Mouse (Mus musculus): ENCODE measurements around the gene Skp2. TPM values are rescaled to one million over a fixed set of nuclear protein-coding genes. Genes with fewer than 3 reads are reported as not detected.

Gene Skp2
- polyA plus RNA-seq, 1 experiment from 2014 or later: 59.5 TPM

- WGBS: 81% methylated on average over 6 of the region's 6 CpGs
- peaks cover 16% of the 10 kb centered on the region for H3K36me3 ChIP-seq
- no peak overlapping the region for H3K4me2 ChIP-seq (replicated peaks)
- ATAC-seq: no peak
- H3K27ac ChIP-seq: no peak overlapping the region
- H3K4me3 ChIP-seq (replicated peaks): no peak overlapping the region
- H3K4me1 ChIP-seq (replicated peaks): 0 out of 2 replicates have a peak, but pooled peaks cover 2% of the 10 kb centered on the region
- H3K9me3 ChIP-seq: no peaks in the 10 kb centered on the region
- no peak overlapping the region for H3K9ac ChIP-seq
- no peaks in the 10 kb centered on the region for H3K27me3 ChIP-seq (replicated peaks)
Measured at GRCm38 (mm10) chr15:9110526-9111347, 44.5 kb downstream of the Skp2 start.

DNA sequence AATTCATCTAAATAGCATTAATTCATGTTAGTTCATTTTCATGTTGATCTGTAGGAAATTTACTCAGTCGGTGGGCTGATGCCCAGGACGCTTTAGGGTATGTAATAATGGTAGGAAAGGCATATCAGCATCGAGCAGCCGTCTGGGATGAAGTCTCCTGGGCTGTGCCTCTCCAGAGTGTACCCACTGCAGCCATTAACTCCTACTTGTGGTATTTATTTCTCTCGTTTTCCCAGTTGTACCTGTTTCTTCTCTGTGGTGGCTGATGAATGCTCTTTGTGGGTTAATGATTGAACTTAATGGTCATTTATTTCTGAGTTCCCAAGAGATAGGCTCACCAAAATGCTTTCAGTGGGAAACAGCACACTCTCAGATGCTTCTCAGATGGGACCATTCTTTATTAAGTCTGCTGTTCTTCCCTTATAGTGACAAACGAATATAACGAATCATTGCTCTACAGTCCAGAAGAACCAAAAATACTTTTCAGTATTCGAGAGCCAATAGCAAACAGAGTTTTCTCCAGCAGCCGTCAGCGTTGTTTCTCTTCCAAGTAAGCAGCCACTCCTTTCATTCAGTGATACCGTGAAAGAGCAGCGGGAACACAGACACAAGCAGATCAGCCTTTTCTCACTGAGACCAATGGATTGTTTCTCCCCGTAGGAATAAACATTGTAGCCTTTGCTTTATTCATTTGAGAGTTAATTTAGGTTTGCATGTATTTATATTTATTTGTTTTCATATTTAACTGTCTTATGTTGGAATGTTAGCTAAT, 48.7 kb downstream of the Skp2 start:
- Histone ChIP-seq H3K27me3 (replicated peaks) (no peaks in the 10 kb centered on the region), H3K9me3 (no peaks in the 10 kb centered on the region), H3K4me1 (replicated peaks) (no peaks in the 10 kb centered on the region), H3K4me3 (replicated peaks) (no peak overlapping the region), H3K4me2 (replicated peaks) (no peak overlapping the region), H3K9ac (no peak overlapping the region), H3K36me3 (peaks cover 18% of the 10 kb centered on the region), H3K27ac (no peak overlapping the region)
- 59% methylated on average over 13 of the region's 13 CpGs for WGBS
- peak; percentile 88 for ATAC-seq

- H3K9me3 ChIP-seq: no peaks in the 10 kb centered on the region
- no peak overlapping the region for H3K4me2 ChIP-seq (replicated peaks)
- no peak for ATAC-seq
- H3K27me3 ChIP-seq (replicated peaks): no peaks in the 10 kb centered on the region
- peaks cover 20% of the 10 kb centered on the region; the same call in 1 of the 2 replicates for H3K36me3 ChIP-seq
- WGBS: 94% methylated on average over 10 of the region's 10 CpGs
- H3K27ac ChIP-seq: no peak overlapping the region
- H3K9ac ChIP-seq: no peak overlapping the region
- H3K4me3 ChIP-seq (replicated peaks): no peak overlapping the region
- no peaks in the 10 kb centered on the region for H3K4me1 ChIP-seq (replicated peaks)
Measured at GRCm38 (mm10) chr15:9100446-9101077, 54.7 kb downstream of the Skp2 start.

GRCm38 (mm10) chr15:9096865-9097264, 58.4 kb downstream of the Skp2 start:
- 79% methylated on average over 4 of the region's 4 CpGs for WGBS
- no peaks in the 10 kb centered on the region for H3K27me3 ChIP-seq (replicated peaks)
- H3K4me1 ChIP-seq (replicated peaks): peaks cover 5% of the 10 kb centered on the region
- no peak overlapping the region for H3K4me2 ChIP-seq (replicated peaks)
- H3K9me3 ChIP-seq: no peaks in the 10 kb centered on the region
- ATAC-seq: no peak
- no peak overlapping the region for H3K4me3 ChIP-seq (replicated peaks)
- H3K27ac ChIP-seq: no peak overlapping the region
- no peak overlapping the region for H3K9ac ChIP-seq
- peaks cover 18% of the 10 kb centered on the region; the same call in 1 of the 2 replicates for H3K36me3 ChIP-seq

GRCm38 (mm10) chr15:9094366-9094750, 60.9 kb downstream of the Skp2 start:
- peak; percentile 90 for ATAC-seq
- Histone ChIP-seq H3K27ac (no peak overlapping the region; the same call in 1 of the 2 replicates), H3K27me3 (replicated peaks) (no peaks in the 10 kb centered on the region), H3K4me3 (replicated peaks) (no peak overlapping the region), H3K9me3 (no peaks in the 10 kb centered on the region), H3K9ac (no peak overlapping the region), H3K36me3 (peaks cover 7% of the 10 kb centered on the region; the same call in 1 of the 2 replicates), H3K4me2 (replicated peaks) (peak overlapping the region; percentile 49), H3K4me1 (replicated peaks) (peaks cover 8% of the 10 kb centered on the region)
- WGBS: 7% methylated on average over 13 of the region's 13 CpGs

DNA sequence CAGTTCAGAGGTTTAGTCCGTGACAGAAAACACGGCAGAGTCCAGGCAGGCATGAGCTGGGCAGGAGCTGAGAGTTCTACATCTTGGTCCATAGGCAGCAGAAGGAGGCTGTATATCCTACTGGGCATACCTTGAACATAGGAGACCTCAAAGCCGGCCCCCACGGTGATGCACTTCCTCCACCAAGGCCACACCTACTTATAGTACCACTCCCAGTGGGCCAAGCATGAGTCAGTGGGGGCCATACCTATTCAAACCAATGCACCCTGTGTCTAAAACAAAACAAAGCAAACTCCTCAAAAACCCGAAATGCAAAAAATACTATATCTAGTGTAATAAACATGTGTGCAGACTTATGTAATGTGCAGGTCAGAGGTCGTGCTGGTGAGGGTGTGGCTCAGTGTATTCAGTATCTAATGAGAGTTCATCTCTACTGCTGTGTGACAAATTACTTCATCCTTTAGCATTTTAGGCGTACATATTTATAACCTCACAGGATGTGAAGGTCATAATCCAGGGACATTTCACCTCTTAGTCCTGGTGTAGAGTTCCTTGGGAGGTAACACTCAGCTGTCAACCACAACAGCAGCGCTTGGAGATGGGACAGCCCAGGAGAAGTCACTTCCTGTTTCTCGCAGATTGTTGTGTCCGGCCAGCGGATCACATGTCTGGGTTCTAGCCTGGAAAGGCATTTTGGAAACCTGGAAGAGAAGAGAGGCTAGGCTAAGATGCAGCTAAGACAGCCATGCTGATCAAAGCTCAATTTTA, 61.4 kb downstream of the Skp2 start:
- ATAC-seq: peak; percentile 26
- peaks cover 7% of the 10 kb centered on the region; the same call in 1 of the 2 replicates for H3K36me3 ChIP-seq
- no peak overlapping the region for H3K4me3 ChIP-seq (replicated peaks)
- H3K27me3 ChIP-seq (replicated peaks): no peaks in the 10 kb centered on the region
- peaks cover 8% of the 10 kb centered on the region for H3K4me1 ChIP-seq (replicated peaks)
- 61% methylated on average over 11 of the region's 11 CpGs for WGBS
- no peak overlapping the region for H3K9ac ChIP-seq
- peak overlapping the region; percentile 49 for H3K4me2 ChIP-seq (replicated peaks)
- H3K27ac ChIP-seq: no peak overlapping the region; the same call in 1 of the 2 replicates
- H3K9me3 ChIP-seq: no peaks in the 10 kb centered on the region

GRCm38 (mm10) chr15:9090662-9091061, 64.6 kb downstream of the Skp2 start:
- ATAC-seq: no peak
- Histone ChIP-seq H3K4me1 (replicated peaks) (peaks cover 12% of the 10 kb centered on the region), H3K4me3 (replicated peaks) (no peak overlapping the region), H3K36me3 (peaks cover 9% of the 10 kb centered on the region; the same call in 1 of the 2 replicates), H3K27ac (no peak overlapping the region), H3K27me3 (replicated peaks) (no peaks in the 10 kb centered on the region), H3K9me3 (no peaks in the 10 kb centered on the region), H3K4me2 (replicated peaks) (no peak overlapping the region), H3K9ac (no peak overlapping the region)
- WGBS: 81% methylated on average over 5 of the region's 5 CpGs

DNA sequence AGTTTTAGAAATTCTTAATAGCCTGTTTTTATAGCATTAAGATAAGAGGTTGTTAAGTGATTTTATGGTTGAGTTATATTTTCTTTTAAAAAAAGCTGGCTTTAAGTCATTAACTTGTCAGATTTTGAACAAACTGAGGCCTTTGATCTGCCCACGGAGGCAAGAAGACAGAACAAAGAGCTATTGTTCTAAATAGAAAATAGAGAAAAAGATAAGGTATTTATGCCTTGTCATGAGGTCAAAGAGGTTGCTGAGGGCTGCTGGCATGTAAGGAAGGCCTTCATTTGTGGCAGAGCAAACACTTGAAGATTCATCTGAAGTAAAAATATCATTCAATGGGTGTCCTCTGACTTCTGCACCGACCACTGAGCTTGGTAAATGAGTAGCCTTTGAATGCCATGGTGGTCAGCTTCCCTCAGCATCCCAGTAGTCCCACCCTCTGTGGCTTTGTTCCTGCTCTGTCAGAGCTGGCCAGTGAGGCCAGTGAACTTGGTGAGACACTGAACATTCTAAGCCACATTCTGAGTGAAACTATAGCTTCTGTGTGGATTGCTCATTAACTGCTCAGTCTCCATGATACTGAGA, 66.0 kb downstream of the Skp2 start:
- H3K9me3 ChIP-seq: no peaks in the 10 kb centered on the region
- peaks cover 8% of the 10 kb centered on the region for H3K4me1 ChIP-seq (replicated peaks)
- peak; percentile 77 for ATAC-seq
- H3K4me3 ChIP-seq (replicated peaks): no peak overlapping the region
- peaks cover 12% of the 10 kb centered on the region; the same call in 1 of the 2 replicates for H3K36me3 ChIP-seq
- H3K27me3 ChIP-seq (replicated peaks): no peaks in the 10 kb centered on the region
- WGBS: 39% methylated on average over 2 of the region's 2 CpGs
- no peak overlapping the region for H3K4me2 ChIP-seq (replicated peaks)
- no peak overlapping the region for H3K9ac ChIP-seq
- H3K27ac ChIP-seq: peak overlapping the region; percentile 15; the same call in 1 of the 2 replicates

- Histone ChIP-seq H3K36me3 (peaks cover 10% of the 10 kb centered on the region; the same call in 1 of the 2 replicates), H3K27ac (peak overlapping the region; percentile 76), H3K9ac (no peak overlapping the region), H3K9me3 (no peaks in the 10 kb centered on the region), H3K4me1 (replicated peaks) (peaks cover 8% of the 10 kb centered on the region), H3K4me3 (replicated peaks) (no peak overlapping the region), H3K4me2 (replicated peaks) (no peak overlapping the region), H3K27me3 (replicated peaks) (no peaks in the 10 kb centered on the region)
- 61% methylated on average over 8 of the region's 8 CpGs for WGBS
- peak; percentile 74 for ATAC-seq
Measured at GRCm38 (mm10) chr15:9088683-9089072, 66.5 kb downstream of the Skp2 start.

DNA sequence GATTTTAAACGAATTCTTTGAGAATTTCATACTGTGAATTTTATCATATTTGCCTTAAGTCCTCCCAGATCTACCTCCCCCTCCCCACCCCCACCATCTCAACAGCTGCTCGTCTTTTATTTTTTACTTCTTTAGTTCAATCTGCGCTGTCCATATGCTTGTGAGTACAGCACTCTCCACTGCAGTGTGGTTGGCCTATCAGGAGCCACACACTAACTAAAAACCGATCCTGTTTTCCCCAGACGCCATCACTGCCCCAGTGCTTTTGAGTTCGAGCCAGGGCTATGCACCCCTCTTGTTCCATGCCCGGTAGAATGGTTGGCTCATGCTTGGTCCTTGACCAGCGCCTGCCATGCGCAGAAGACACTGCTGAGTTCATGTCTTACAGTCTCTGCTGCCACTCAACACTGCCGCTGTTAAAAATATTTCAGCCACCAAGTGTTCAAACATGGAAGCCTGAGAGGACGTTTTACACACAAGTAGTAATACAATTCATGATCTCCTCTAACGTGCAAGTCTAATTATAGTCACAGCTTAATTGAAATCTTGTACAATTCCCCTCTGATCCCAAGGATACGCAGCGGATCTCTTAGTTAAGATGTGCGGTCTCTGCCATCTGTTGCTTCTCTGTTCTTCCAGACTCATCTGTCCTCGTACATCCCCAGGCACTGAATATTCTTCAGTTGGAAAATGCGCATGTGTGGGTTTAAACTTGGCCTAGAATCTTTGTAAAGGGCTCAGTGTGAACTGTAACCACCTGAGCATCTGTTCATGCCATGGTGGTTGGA, 67.1 kb downstream of the Skp2 start:
- ATAC-seq: no peak

DNA sequence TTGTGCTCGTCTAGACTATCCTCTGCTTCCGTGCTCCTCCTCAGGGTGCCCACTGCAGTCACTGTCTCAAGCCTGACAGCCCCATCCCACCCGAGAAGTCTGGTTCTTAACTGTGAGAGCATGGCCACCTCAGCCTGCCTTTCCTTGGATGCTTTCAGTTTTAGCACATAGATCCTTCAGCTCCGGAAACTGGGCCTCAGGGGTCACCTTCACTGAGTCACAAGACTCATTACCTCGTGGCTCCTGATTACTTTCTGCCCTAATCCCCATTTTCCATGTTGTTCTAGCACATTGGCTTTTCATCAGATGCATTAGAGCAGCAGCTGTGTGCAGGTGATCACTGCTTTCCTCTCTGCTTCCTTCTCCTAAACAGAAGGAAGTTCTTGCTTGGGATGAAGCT, 67.8 kb downstream of the Skp2 start:
- no peak overlapping the region for H3K9ac ChIP-seq
- no peak overlapping the region for H3K4me3 ChIP-seq (replicated peaks)
- no peak for ATAC-seq
- no peak overlapping the region for H3K4me2 ChIP-seq (replicated peaks)
- peaks cover 8% of the 10 kb centered on the region for H3K4me1 ChIP-seq (replicated peaks)
- H3K36me3 ChIP-seq: 0 out of 2 replicates have a peak, but pooled peaks cover 5% of the 10 kb centered on the region
- no peak overlapping the region for H3K27ac ChIP-seq
- H3K9me3 ChIP-seq: no peaks in the 10 kb centered on the region
- H3K27me3 ChIP-seq (replicated peaks): no peaks in the 10 kb centered on the region
- 83% methylated on average over 5 of the region's 5 CpGs for WGBS

More for the DNA sequence above, 67.1 kb downstream of the Skp2 start:
- Histone ChIP-seq H3K9me3 (no peaks in the 10 kb centered on the region), H3K4me3 (replicated peaks) (no peak overlapping the region), H3K9ac (no peak overlapping the region), H3K36me3 (0 out of 2 replicates have a peak, but pooled peaks cover 5% of the 10 kb centered on the region), H3K4me1 (replicated peaks) (peaks cover 8% of the 10 kb centered on the region), H3K4me2 (replicated peaks) (no peak overlapping the region), H3K27ac (peak overlapping the region; percentile 76), H3K27me3 (replicated peaks) (no peaks in the 10 kb centered on the region)
- WGBS: 88% methylated on average over 17 of the region's 17 CpGs
